Mouse (Mus musculus) limb, embryonic 10.5 days (tissue): Measurements from ENCODE around the gene Cyp1a1. TPM values are rescaled to one million over a fixed set of nuclear protein-coding genes. Genes with fewer than 3 reads are reported as not detected.
A peak's percentile ranks its signal among the peaks of the same experiment; 100 is the strongest.

Experiments
- DNase-seq: peaks from one replicate; pipeline ENCODE4 v3.0.0-alpha.2; 2017; ENCODE audit warnings: low spot score
- H3K27ac ChIP-seq: fragments of 300-500 bp; sonication (generic); 2 replicates; pipeline ENCODE4 v1.5.1; 2016; ENCODE audit warnings: mild to moderate bottlenecking
- H3K27me3 ChIP-seq: fragments of 300-500 bp; sonication (generic); 2 replicates; pipeline ENCODE4 v1.6.1; 2016; ENCODE audit warnings: low read depth, mild to moderate bottlenecking; ENCODE audit not compliant: poor library complexity, severe bottlenecking
- H3K36me3 ChIP-seq: fragments of 300-500 bp; sonication (generic); 2 replicates; pipeline ENCODE4 v1.6.1; 2016; ENCODE audit warnings: mild to moderate bottlenecking, moderate library complexity
- H3K4me1 ChIP-seq: fragments of 300-500 bp; sonication (generic); 2 replicates; pipeline ENCODE4 v1.6.1; 2016
- H3K4me3 ChIP-seq: fragments of 300-500 bp; sonication (generic); 2 replicates; pipeline ENCODE4 v1.5.1; 2016; ENCODE audit warnings: mild to moderate bottlenecking, moderate library complexity
- H3K9me3 ChIP-seq: fragments of 300-500 bp; sonication (generic); replicated peaks from 2 replicates; pipeline ENCODE4 v1.6.1; 2016; ENCODE audit warnings: mild to moderate bottlenecking
- WGBS: fragments of 180-500 bp; shearing (Covaris S2); methylation state at CpG from one replicate; pipeline ENCODE4 v1.1.7; 2016; 5-methylcytosine and 5-hydroxymethylcytosine counted together
- polyA plus RNA-seq: library from polyadenylated mRNA; unstranded; fragments of >200 nt; fragmentation: Nextera tagmentation; extraction: Ambion mirVana; gene quantifications from 2 replicates; pipeline ENCODE4 v1.2.1, GENCODE M21; 2016

Cyp1a1 gene
- polyA plus RNA-seq, 1 experiment from 2014 or later = 0.11 TPM

DNA sequence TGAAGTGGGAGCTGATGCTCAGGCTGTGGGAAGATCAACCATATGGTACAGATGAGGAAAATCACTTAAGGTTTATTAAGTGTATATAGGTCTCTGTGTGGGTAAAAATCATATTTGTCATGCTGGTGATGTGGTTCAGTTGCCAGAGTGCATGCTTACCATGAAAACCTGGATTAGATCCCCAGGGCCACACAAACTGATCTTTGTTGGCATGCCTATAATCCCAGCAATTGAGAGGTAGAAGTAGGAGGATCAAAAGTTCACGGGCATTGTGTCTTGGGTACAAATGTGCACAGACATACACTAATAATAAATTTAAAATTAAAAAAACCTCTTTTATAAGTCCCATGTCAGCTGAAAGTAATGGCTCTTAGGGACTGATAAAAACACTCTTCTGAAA lies 34.6 kb downstream of the Cyp1a1 start:
- no peak overlapping the region for H3K27ac ChIP-seq
- H3K27me3 ChIP-seq = no peaks in the 10 kb centered on the region
- H3K9me3 ChIP-seq = no peaks in the 10 kb centered on the region
- peaks cover 85% of the 10 kb centered on the region for H3K36me3 ChIP-seq
- no peak overlapping the region for H3K4me3 ChIP-seq
- no peaks in the 10 kb centered on the region for H3K4me1 ChIP-seq
- 98% methylated on average over 1 of the region's 1 CpGs for WGBS
- no peak for DNase-seq

DNA sequence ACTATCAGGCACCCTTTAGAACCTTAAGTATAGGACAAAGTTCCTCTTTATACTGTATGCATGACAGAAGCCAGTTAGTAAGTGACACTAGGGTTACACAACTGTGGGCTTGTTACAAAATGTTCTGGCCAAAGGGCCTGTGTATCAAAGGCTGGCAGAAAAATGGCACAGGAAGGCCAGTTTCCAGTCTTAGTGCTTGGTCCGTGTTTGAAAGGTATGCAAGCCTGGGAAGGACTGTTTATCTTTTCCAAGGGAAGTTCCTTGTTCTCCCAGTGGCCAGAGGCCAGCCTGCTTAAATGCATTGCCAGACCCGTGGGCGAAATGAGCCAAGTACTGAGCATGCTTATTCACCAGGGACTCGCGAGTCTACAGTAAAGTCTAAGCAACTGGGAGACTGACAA lies 35.6 kb downstream of the Cyp1a1 start:
- Histone ChIP-seq H3K36me3 (peaks cover 86% of the 10 kb centered on the region), H3K9me3 (no peaks in the 10 kb centered on the region), H3K27me3 (no peaks in the 10 kb centered on the region), H3K4me3 (no peak overlapping the region), H3K27ac (no peak overlapping the region), H3K4me1 (no peaks in the 10 kb centered on the region)
- 82% methylated on average over 5 of the region's 5 CpGs for WGBS
- DNase-seq = no peak

DNA sequence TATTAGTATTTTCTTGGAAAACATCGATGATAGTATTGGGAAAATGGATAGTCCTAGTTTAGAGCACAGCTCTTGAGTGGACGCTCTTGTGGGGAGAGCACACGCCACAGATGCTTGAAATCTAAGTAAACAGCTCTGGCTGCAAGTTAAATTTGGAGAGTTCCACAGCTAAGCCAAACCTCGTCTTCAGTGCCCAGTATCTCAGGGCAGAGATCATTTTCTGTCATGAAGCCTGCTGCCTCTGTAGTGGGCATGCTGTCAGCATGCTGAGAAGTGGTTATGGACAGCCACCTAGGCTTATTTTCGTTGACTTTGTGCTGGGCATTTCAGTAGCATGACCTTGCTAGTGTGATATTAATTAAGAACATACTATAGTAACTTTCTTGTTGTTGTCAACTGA lies 36.1 kb downstream of the Cyp1a1 start:
- H3K27ac ChIP-seq = no peak overlapping the region
- no peaks in the 10 kb centered on the region for H3K9me3 ChIP-seq
- H3K4me3 ChIP-seq = no peak overlapping the region
- WGBS = 89% methylated on average over 5 of the region's 5 CpGs
- no peaks in the 10 kb centered on the region for H3K27me3 ChIP-seq
- H3K36me3 ChIP-seq = peaks cover 86% of the 10 kb centered on the region
- no peaks in the 10 kb centered on the region for H3K4me1 ChIP-seq
- no peak for DNase-seq

DNA sequence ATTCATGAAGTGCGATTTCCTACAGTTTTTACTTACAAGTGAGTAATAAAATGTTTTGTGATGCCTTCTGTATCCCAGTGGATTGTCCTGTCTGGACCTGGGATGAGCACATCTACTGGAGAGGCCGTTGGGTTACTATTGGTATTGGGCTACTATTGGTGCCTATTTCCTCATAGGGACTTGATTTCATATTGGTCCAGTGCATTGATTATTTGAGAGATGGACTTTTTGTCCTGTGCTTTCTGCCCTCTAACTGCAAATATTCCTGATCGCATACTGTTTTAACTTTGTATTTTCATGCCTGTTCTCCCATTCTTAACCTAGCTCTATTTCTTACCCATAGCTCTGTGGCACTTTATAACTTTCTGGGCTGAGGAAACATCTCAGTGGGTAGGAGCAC lies 37.0 kb downstream of the Cyp1a1 start:
- Histone ChIP-seq H3K4me3 (no peak overlapping the region), H3K36me3 (peaks cover 86% of the 10 kb centered on the region), H3K9me3 (no peaks in the 10 kb centered on the region), H3K27me3 (no peaks in the 10 kb centered on the region), H3K4me1 (no peaks in the 10 kb centered on the region), H3K27ac (no peak overlapping the region)
- 96% methylated on average over 3 of the region's 3 CpGs for WGBS
- no peak for DNase-seq

DNA sequence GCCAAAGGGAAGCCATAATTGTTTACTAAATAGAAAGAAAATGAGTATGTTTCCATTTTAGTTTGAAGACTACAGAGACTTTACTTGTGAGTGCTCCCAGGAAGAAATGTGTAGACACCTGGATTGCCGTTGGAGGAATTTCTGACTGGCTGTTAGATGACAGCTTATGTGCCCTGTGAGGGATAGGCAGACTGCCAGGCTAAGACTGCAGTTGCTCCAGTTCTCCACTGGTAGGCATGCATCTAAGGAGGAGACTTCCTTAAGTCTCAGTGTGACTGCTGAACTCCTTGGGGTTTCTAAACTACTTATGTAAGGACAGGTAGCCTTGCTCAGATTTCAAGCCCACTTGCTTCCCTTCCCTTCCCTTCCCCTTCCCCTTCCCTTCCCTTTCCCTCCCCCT lies 40.6 kb downstream of the Cyp1a1 start:
- no peaks in the 10 kb centered on the region for H3K4me1 ChIP-seq
- WGBS = 97% methylated on average over 1 of the region's 1 CpGs
- H3K4me3 ChIP-seq = no peak overlapping the region
- H3K27ac ChIP-seq = no peak overlapping the region
- H3K27me3 ChIP-seq = no peaks in the 10 kb centered on the region
- no peak for DNase-seq
- H3K36me3 ChIP-seq = peaks cover 85% of the 10 kb centered on the region
- H3K9me3 ChIP-seq = no peaks in the 10 kb centered on the region

DNA sequence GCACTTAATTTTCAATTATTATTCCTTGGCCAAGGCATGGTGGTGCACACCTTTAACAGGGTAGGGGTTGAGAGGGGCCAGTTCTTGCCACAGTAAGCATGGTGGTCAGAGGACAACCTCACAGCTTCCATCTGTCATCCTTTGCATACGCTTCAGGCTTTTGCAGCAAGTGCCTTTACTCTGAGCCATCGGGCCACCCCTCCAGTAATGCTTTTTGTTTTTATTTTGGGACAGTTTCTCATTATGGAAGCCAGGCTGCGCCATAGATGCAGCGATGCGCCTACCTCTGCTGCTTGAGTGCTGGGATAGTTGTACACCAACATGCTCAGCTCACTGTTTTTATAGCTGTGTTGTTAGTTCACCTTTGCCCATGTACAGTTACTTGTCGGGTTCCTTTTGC lies 45.9 kb downstream of the Cyp1a1 start:
- H3K36me3 ChIP-seq = peaks cover 72% of the 10 kb centered on the region
- H3K4me3 ChIP-seq = no peak overlapping the region
- 95% methylated on average over 6 of the region's 6 CpGs for WGBS
- H3K9me3 ChIP-seq = no peaks in the 10 kb centered on the region
- no peaks in the 10 kb centered on the region for H3K4me1 ChIP-seq
- H3K27me3 ChIP-seq = no peaks in the 10 kb centered on the region
- DNase-seq = no peak
- H3K27ac ChIP-seq = no peak overlapping the region

DNA sequence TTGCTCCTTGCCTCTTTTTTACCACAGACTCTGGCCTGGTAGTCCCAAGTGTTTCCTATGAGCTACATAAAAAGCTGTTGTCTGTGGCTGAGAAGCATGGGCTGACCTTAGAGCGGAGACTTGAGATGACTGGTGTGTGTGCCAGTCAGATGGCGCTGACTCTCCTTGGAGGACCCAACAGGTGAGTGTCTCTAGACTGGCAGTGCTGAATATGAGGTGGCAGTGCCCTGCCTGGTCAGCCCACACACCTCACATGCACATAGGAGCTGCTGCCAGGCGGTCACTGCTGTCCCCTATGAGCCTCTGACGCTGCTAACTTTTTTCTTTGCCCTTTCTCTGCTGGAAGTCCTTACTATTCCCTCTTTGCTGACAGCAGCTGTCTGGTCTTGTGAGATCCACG lies 52.1 kb downstream of the Cyp1a1 start:
- Histone ChIP-seq H3K27ac (no peak overlapping the region), H3K9me3 (no peaks in the 10 kb centered on the region), H3K36me3 (peaks cover 67% of the 10 kb centered on the region), H3K4me1 (no peaks in the 10 kb centered on the region), H3K27me3 (no peaks in the 10 kb centered on the region), H3K4me3 (no peak overlapping the region)
- no peak for DNase-seq
- WGBS = 95% methylated on average over 5 of the region's 5 CpGs

DNA sequence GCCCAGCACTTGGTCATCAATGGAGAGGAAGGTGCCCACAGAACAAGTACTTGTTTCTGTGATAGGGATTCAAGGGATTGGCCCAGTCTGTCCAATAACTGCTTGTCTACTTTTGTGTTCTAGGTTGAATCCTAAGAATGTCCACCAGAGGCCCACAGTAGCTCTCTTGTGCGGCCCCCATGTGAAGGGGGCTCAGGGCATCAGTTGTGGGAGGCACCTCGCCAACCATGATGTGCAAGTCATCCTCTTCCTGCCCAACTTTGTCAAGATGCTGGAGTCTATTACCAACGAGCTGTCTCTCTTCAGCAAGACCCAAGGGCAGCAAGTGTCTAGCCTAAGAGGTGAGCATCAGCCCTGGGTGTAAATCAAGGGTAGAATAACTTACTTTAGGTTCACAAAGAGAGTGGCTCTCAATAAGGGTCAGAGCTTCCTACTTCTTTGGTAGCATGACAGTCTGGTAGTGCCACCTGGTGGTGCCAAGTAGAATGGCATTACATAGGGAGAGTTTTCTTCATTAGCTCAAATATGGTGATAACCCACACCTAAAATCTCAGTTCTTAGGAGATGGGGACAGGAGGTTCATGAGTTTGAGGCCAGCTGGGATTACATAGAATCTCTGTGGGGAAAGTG lies 56.8 kb downstream of the Cyp1a1 start:
- no peaks in the 10 kb centered on the region for H3K27me3 ChIP-seq
- no peak overlapping the region for H3K4me3 ChIP-seq
- DNase-seq = no peak
- 80% methylated on average over 3 of the region's 3 CpGs for WGBS
- H3K9me3 ChIP-seq = no peaks in the 10 kb centered on the region
- H3K4me1 ChIP-seq = no peaks in the 10 kb centered on the region
- H3K27ac ChIP-seq = no peak overlapping the region
- H3K36me3 ChIP-seq = peaks cover 96% of the 10 kb centered on the region

DNA sequence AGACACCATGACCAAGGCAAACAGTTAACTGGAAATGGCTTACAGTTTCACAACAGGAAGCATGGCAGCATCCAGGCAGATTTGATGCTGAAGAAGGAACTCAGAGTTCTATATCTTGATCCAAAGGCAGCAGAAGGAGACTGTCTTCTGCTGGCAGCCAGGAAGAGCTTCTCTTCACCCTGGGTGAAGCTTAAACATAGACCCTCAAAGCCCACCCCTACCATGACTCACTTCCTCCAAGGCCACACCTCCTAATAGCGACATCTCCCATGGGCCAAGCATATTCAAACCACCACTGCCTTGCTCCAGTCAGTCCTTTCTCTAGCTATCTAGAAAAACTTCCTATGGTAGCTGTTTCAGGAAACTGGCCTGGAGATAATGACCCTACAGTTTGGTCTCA lies 59.3 kb downstream of the Cyp1a1 start:
- H3K27me3 ChIP-seq = no peaks in the 10 kb centered on the region
- DNase-seq = no peak
- WGBS = 82% methylated on average over 1 of the region's 1 CpGs
- H3K4me1 ChIP-seq = no peaks in the 10 kb centered on the region
- no peak overlapping the region for H3K4me3 ChIP-seq
- peaks cover 96% of the 10 kb centered on the region for H3K36me3 ChIP-seq
- H3K27ac ChIP-seq = no peak overlapping the region
- H3K9me3 ChIP-seq = no peaks in the 10 kb centered on the region

DNA sequence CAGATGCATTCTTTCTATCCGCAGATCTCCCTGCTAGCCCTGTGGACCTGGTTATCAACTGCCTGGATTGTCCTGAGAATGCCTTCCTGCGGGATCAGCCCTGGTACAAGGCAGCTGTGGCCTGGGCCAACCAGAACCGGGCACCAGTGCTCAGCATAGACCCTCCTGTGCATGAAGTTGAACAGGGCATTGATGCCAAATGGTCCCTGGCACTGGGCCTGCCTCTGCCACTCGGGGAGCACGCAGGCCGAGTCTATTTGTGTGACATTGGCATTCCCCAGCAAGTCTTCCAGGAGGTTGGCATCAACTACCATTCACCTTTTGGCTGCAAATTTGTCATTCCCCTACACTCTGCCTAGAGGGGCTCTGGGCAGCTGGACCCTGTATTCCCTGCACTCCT lies 60.4 kb downstream of the Cyp1a1 start:
- 94% methylated on average over 6 of the region's 6 CpGs for WGBS

DNA sequence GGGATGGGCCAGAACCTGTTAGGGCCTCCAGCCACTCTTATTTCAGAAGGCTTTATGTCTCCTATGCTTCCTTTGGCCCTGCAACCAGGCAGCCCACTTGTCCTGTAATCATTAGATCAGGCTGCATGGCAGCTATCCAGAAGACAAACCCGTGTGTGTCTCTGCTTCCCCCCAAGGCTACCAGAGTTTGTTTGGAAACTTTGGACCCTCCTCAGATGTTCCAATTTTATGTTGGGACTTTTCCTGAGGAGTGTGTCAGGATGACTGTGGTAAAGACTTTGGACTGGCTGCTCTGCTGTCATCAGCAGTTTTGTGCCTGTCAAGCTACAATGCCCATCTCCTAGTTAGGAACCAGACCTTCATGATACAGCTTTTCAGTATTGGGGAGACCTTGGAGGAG lies 61.1 kb downstream of the Cyp1a1 start:
- Histone ChIP-seq H3K36me3 (peaks cover 98% of the 10 kb centered on the region), H3K4me1 (no peaks in the 10 kb centered on the region), H3K27ac (no peak overlapping the region), H3K9me3 (no peaks in the 10 kb centered on the region), H3K27me3 (no peaks in the 10 kb centered on the region), H3K4me3 (no peak overlapping the region)
- 82% methylated on average over 1 of the region's 1 CpGs for WGBS
- DNase-seq = no peak

More for the DNA sequence above, 60.4 kb downstream of the Cyp1a1 start:
- Histone ChIP-seq H3K4me1 (no peaks in the 10 kb centered on the region), H3K27ac (no peak overlapping the region), H3K9me3 (no peaks in the 10 kb centered on the region), H3K36me3 (peaks cover 96% of the 10 kb centered on the region), H3K27me3 (no peaks in the 10 kb centered on the region), H3K4me3 (no peak overlapping the region)
- DNase-seq = no peak

DNA sequence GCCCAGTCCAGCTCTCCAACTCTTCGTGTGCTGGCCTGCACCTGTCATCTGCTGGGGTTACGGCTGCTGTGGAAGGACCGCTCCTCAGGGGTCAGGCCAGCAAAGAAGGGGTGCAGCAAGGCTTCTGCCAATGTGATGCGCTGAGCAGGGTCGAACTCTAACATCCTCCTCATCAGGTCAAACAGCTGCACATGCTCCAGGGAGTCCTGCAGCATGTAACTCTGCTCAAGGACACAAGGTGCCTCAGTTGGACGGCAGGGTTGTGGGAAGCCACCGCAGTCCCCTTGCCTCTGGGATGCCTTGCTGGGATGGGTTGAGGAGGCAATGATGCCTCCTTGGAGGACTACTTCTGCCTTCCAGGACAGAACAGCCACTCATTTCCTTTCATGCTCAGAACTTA lies 63.2 kb downstream of the Cyp1a1 start:
- 92% methylated on average over 7 of the region's 7 CpGs for WGBS
- H3K36me3 ChIP-seq = peaks cover 100% of the 10 kb centered on the region
- DNase-seq = no peak
- 0 out of 2 replicates have a peak overlapping the region, but pooled peaks have one; percentile 34 for H3K27ac ChIP-seq
- no peaks in the 10 kb centered on the region for H3K27me3 ChIP-seq
- H3K9me3 ChIP-seq = no peaks in the 10 kb centered on the region
- H3K4me1 ChIP-seq = no peaks in the 10 kb centered on the region
- H3K4me3 ChIP-seq = no peak overlapping the region
